Mouse (Mus musculus) liver, adult 2 months (tissue): ENCODE measurements around the gene Aurkb. TPM values are rescaled to one million over a fixed set of nuclear protein-coding genes. Genes with fewer than 3 reads are reported as not detected.

Experiments
- DNase-seq: peaks from one replicate; pipeline ENCODE4 v3.0.0-alpha.2; 2011; ENCODE audit warnings: low read depth, low spot score; ENCODE audit errors: extremely low read depth
- H3K27ac ChIP-seq: fragments of 200-500 bp; replicated peaks from 2 replicates; pipeline ENCODE4 v1.5.1; 2012; ENCODE audit warnings: low read depth, mild to moderate bottlenecking, control low read depth, inconsistent platforms, low read length; ENCODE audit not compliant: insufficient read depth
- H3K27me3 ChIP-seq: fragments of 200-500 bp; 2 replicates; pipeline ENCODE4 v1.6.1; 2012; ENCODE audit warnings: mild to moderate bottlenecking, moderate library complexity, low read length, inconsistent platforms; ENCODE audit not compliant: control insufficient read depth, insufficient read depth
- H3K36me3 ChIP-seq: fragments of 200-500 bp; 2 replicates; pipeline ENCODE4 v1.6.1; 2012; ENCODE audit warnings: low read length, inconsistent platforms; ENCODE audit not compliant: control insufficient read depth, insufficient read depth
- H3K4me1 ChIP-seq: fragments of 200-500 bp; 2 replicates; pipeline ENCODE4 v1.6.1; 2011; ENCODE audit warnings: low read length; ENCODE audit not compliant: control insufficient read depth, insufficient read depth
- H3K4me3 ChIP-seq: fragments of 200-500 bp; 2 replicates; pipeline ENCODE4 v1.5.1; 2011; ENCODE audit warnings: low read depth, mild to moderate bottlenecking, control low read depth, low read length, moderate library complexity; ENCODE audit not compliant: insufficient read depth
- H3K79me2 ChIP-seq: fragments of 200-500 bp; 2 replicates; pipeline ENCODE4 v1.6.1; 2012; ENCODE audit warnings: inconsistent platforms, mild to moderate bottlenecking, low read length, moderate library complexity; ENCODE audit not compliant: control insufficient read depth, insufficient read depth
- H3K9ac ChIP-seq: fragments of 200-500 bp; 2 replicates; pipeline ENCODE4 v1.6.1; 2012; ENCODE audit warnings: low read depth, mild to moderate bottlenecking, control low read depth, inconsistent platforms, low read length
- CTCF ChIP-seq: fragments of 200-500 bp; IDR thresholded peaks from 2 replicates; pipeline ENCODE4 v1.5.1; 2011; ENCODE audit warnings: low read depth, low read length, control low read depth
- POLR2A ChIP-seq: fragments of 200-500 bp; IDR thresholded peaks from 2 replicates; pipeline ENCODE4 v1.6.1; 2011; ENCODE audit warnings: low read length, control low read depth; ENCODE audit not compliant: insufficient read depth; ENCODE audit errors: extremely low read depth
- WGBS: fragments of 180-500 bp; shearing (Covaris S2); methylation state at CpG from one replicate; pipeline ENCODE4 v1.1.7; 2018; 5-methylcytosine and 5-hydroxymethylcytosine counted together
- polyA plus RNA-seq: library from polyadenylated mRNA; depleted of rRNA; stranded (reverse); fragments of >200 nt; gene quantifications from 2 replicates; pipeline ENCODE4 v1.2.3, GENCODE M21; 2012
- total RNA-seq: library from RNA; depleted of rRNA; stranded (reverse); fragments of >200 nt; gene quantifications from 2 replicates; pipeline ENCODE4 v1.2.3, GENCODE M21; 2014

The Aurkb gene
- total and polyA plus RNA-seq, 2 experiments = 0.37 to 0.66 TPM

DNA sequence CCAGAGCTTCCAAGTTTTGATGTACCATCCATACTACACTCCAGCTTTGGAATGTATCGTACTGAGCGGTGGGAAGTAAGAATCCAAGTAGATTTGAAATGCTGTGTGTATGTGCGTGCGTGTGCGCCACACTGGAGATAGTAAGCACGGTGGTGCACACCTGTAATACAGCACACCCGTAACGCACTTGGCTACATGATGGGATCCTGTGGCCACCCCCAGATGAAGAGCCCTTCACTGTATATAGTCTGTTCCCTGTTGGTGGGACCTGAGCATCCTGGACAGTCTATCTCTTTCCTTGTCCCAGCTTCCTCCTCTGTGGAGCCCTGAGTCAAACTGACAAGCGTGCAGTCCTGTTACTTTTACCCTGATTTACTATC is 938 bp downstream of the Aurkb start:
- Histone ChIP-seq H3K36me3 (no peaks in the 10 kb centered on the region), H3K79me2 (no peaks in the 10 kb centered on the region), H3K27me3 (no peaks in the 10 kb centered on the region), H3K9ac (no peak overlapping the region), H3K4me1 (peaks cover 2% of the 10 kb centered on the region), H3K4me3 (no peak overlapping the region), H3K27ac (no peak overlapping the region)
- no peak for DNase-seq
- 18% methylated on average over 9 of the region's 9 CpGs for WGBS
- TF ChIP-seq POLR2A (no peak), CTCF (no peak)

DNA sequence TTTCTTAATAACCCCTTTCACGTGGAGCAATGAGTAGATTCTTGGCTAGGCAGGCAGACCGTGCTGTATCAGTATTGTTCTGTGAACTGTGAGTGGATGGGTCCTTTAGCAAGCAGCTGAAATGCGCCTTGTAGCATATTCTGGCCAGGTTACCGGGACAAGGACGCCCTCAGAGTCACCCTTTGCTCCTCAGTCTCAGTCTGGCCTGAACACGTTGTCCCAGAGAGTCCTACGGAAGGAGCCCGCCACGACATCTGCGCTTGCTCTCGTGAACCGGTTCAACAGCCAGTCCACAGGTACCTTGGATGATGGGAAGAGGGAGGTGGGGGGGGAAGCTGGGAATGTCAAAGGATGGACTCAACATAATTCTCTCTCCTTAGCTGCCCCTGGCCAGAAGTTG is 2.1 kb downstream of the Aurkb start:
- TF ChIP-seq POLR2A = no peak
- no peak for TF ChIP-seq CTCF
- Histone ChIP-seq H3K4me3 (no peak overlapping the region), H3K27me3 (no peaks in the 10 kb centered on the region), H3K79me2 (no peaks in the 10 kb centered on the region), H3K27ac (no peak overlapping the region), H3K36me3 (no peaks in the 10 kb centered on the region), H3K4me1 (peaks cover 2% of the 10 kb centered on the region), H3K9ac (no peak overlapping the region)
- no peak for DNase-seq
- WGBS = 92% methylated on average over 12 of the region's 12 CpGs

DNA sequence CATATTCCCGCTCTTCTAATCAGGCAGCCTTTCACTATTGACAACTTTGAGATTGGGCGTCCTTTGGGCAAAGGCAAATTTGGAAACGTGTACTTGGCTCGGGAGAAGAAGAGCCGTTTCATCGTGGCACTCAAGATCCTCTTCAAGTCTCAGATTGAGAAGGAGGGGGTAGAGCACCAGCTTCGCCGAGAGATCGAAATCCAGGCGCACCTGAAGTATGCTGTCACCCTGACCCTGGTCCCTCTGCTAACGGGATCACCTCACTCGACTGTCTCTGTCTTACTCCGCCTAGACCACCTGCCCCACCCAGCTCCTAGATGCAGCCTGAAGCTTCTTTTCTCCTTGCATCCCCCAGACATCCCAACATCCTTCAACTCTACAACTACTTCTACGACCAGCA is 2.7 kb downstream of the Aurkb start:
- H3K79me2 ChIP-seq = no peaks in the 10 kb centered on the region
- H3K27ac ChIP-seq = no peak overlapping the region
- no peaks in the 10 kb centered on the region for H3K27me3 ChIP-seq
- H3K9ac ChIP-seq = no peak overlapping the region
- DNase-seq = no peak
- WGBS = 95% methylated on average over 14 of the region's 14 CpGs
- H3K4me3 ChIP-seq = no peak overlapping the region
- H3K4me1 ChIP-seq = peaks cover 2% of the 10 kb centered on the region
- no peaks in the 10 kb centered on the region for H3K36me3 ChIP-seq
- TF ChIP-seq CTCF (no peak), POLR2A (no peak)

DNA sequence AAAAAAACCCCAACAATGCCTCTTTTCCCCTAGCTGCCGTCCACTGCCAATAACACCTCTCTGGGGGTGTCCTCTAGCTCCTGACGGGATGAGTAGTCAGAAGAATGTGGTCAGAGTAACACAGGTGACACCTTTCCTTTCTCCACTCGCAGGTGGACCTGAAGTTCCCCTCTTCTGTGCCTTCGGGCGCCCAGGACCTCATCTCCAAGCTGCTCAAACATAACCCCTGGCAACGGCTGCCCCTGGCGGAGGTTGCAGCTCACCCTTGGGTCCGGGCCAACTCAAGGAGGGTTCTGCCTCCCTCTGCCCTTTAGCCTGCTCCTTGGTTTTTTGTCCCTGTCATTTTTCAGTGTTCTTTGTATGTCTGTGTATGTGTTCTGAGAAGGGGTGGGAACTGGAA is 5.3 kb downstream of the Aurkb start:
- no peak for DNase-seq
- Histone ChIP-seq H3K36me3 (no peaks in the 10 kb centered on the region), H3K27ac (no peak overlapping the region), H3K4me3 (no peak overlapping the region), H3K4me1 (peaks cover 2% of the 10 kb centered on the region), H3K9ac (no peak overlapping the region; the same call in 1 of the 2 replicates), H3K79me2 (no peaks in the 10 kb centered on the region), H3K27me3 (no peaks in the 10 kb centered on the region)
- 76% methylated on average over 8 of the region's 8 CpGs for WGBS
- TF ChIP-seq POLR2A (no peak), CTCF (no peak)

DNA sequence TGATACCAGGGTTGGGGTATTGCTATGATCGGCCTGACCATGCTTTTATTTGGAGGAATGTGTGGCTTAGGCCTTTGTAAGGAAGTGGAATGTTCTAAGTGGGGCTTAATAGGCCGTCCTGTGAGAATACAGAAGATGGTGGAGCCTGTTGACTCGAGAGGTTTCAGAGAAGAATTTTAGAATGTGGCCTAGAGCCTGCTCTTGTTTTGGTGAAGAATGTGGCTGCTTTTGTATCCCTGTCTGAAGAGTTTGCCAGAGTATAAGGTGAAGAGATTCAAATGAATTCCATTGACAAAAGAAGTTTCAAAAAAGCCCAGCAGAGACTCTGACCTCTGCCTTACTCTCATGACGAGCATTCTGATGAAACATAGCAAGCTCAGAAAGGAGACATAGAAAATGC is 6.3 kb downstream of the Aurkb start:
- no peak for TF ChIP-seq POLR2A
- TF ChIP-seq CTCF = no peak

DNA sequence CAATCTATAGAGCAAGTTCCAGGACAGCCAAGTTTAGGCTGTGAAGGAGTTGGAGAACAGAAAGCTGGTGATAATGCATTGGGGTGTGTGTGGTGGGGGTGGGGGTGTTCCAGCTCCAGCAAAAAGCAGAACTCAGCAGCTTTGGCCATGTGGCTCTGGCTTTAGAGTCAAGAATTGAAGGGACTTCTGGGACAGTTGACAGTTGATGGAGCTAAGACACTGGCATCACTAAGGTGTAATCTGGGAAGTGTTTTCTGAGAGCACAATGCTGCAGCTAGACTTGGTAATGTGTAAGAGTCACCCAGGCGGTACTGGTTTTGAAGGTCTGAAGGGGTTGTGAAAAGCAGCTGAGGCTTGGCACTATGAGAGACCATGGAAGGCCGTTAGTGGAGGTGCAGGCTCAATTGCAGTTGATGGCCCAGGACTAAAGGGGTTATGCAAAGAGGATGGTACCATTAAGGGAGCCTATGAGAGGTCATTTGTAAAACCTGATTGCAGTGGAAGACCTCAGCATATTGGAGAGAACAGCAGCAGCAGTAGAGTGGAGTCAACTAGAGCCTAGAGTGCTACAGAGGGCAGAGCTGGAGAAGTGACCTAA is 7.5 kb downstream of the Aurkb start:
- Histone ChIP-seq H3K4me1 (no peaks in the 10 kb centered on the region; the same call in 1 of the 2 replicates), H3K9ac (no peak overlapping the region), H3K36me3 (no peaks in the 10 kb centered on the region), H3K79me2 (no peaks in the 10 kb centered on the region), H3K27ac (no peak overlapping the region), H3K4me3 (no peak overlapping the region), H3K27me3 (no peaks in the 10 kb centered on the region)
- 97% methylated on average over 2 of the region's 2 CpGs for WGBS
- DNase-seq = no peak
- no peak for TF ChIP-seq POLR2A
- TF ChIP-seq CTCF = no peak

More for the DNA sequence above, 6.3 kb downstream of the Aurkb start:
- Histone ChIP-seq H3K27me3 (no peaks in the 10 kb centered on the region), H3K4me3 (no peak overlapping the region), H3K4me1 (no peaks in the 10 kb centered on the region; the same call in 1 of the 2 replicates), H3K27ac (no peak overlapping the region), H3K9ac (no peak overlapping the region), H3K36me3 (no peaks in the 10 kb centered on the region), H3K79me2 (no peaks in the 10 kb centered on the region)
- DNase-seq = no peak
- 91% methylated on average over 4 of the region's 4 CpGs for WGBS
